Mouse (Mus musculus) layer of hippocampus, adult 9-11 months (tissue): ENCODE measurements around the gene Hic2.
A peak's percentile ranks its signal among the peaks of the same experiment; 100 is the strongest.
"Not testable (repeated sequence)": the region's sequence is repeated elsewhere in the genome, so short reads cannot be mapped to it uniquely, and the experiment has no call there.

ENCODE experiments used
- DNase-seq: peaks from one replicate; pipeline ENCODE4 v3.0.0; 2022

The Hic2 gene

DNA sequence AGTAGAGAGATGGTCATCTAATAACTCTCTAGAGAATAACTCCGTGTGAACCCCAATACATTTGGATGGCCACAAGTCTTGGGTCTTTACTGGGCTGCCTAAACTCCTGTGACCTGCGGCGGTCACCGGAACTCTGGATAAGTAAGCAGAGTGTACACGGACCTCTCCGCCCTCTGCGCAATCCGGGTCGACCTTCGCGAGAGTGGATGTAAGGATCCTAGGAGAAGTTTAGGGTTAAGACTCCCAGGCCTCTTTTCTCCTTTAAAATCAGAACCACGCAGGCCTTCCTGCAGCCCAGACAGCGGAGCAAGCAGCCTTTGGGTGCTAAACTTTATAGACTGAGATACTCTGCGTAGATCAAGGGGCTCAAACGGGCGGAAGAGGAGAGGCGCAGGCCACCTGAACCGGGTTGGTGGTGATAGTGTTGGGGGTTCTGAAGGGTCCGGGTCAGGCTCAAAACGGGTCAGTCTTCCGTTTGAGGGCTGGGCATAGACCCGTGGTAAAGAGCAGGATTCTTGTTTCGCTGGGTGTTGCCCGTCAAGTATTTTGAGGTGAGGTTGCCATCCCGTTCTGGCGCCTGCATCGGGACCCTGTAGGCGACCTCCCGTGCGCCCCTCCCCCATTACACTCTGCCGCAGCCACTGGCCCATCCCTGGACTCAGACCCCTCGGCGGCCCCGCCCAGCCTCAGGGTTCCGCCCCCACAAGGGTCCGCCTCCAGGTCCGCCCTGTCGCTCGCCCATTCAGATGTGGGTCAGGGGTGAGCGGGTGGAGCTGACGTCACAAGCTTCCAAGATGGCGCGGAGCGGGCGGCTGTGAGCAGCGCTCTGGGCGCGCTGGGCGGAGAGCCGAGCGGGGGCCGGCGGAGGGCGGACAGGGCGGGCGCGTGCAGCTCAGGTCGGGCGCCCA, at the start of gene Hic2:
Gene Hic2 (plus strand): TSS at position 779 of the 908 bp plus-strand sequence.
- peak; percentile 94 for DNase-seq

GRCm38 (mm10) chr16:17185475-17185874, 47.9 kb upstream of the Hic2 start:
- no peak for DNase-seq

- no peak for DNase-seq
Measured at GRCm38 (mm10) chr16:17193823-17194222, 39.5 kb upstream of the Hic2 start.

GRCm38 (mm10) chr16:17200121-17200952, 33.0 kb upstream of the Hic2 start:
- DNase-seq, result no peak

DNA sequence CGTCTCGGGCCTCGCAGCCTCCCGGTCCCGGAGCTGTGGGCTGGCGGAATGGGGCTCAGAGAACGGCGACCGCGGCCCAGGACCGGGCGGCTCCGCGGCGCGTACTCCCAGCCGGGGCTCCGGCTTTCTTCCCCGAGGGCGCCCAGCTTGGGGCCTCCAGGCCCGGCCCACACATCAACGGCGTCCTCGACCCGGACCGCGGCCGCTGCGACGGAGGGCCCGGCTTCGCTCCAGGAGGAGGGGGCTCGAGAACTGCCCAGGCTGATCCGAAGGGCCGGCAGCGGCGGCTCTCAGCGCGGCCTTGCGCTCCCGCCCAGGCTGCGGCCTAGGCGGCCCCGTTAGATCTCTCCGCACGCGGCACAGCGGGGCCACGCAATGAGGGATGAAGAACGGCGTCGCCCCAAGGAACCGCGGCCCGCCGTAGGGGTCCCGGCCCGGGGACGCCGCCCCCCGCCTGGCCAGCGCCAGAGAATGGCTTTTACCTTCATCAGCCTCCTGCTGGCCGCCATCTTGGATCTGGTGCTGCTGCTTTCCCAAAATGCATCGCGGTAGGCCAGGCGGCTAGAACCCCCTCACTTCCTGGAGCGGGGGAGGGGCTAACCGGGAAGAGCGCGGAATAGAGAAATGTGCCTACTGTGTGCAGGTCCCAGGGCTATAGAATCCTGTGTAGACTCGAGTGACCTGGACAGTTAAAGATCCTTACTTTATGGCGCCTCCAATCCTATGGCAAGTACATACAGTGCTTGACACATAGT, 32.2 kb upstream of the Hic2 start:
- DNase-seq, result peak; percentile 82

DNA sequence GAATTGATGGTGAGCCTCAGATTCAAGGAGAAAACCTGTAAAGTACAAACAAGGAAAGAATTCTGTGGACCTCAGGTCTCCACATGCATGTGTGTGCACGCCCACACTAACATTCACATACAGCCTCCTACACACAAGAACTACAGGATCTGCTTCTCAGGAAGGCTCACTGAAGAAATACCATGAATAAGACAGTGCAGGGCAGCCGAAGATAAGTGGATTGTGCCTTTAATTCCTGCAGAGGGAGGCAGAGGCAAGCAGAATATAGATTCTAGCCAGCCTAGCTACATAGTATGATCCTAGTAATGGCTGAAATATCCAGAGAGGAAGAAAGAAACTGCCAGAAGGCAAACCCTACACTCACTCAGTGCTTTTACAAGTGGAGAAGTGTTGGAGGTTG, 31.4 kb upstream of the Hic2 start:
- DNase-seq, result no peak

DNA sequence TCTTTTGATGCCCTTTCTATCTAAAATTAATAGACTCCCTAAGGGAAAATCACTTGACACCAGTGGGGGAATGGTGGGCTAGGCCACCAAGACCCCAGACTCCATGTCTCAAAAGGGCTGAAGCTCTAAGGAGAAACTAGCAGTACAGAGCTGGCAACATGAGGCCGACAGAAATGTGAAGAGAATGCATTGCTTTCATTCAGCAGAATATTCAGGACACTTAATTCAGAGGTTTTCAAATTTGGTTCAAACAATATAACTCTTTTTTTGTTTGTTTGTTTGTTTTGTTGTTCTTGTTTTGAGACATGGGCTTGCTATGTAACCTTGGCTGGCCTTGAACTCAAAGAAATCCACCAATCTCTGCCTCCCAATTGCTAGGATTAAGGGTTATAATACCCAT, 30.8 kb upstream of the Hic2 start, which contains the start of gene Ube2l3:
Gene Ube2l3 (minus strand): TSS at position 101 of the 400 bp plus-strand sequence.
- no peak for DNase-seq

DNA sequence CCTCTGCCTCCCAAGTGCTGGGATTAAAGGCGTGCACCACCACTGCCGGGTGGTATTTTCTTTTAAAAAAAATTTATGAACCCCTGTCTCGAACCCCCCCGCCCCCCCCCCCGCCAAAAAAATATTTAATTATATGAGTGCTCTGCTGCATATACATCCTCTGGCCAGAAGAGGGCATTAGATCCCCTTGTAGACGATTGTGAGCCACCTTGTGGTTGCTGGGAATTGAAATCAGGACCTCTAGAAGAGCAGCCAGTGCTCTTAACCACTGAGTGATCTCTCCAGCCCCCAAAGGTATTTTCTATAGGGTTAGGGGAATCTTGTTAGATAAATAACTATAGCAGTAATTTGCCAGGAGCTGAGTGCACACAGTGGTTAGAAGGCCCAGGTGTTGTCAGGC, 28.4 kb upstream of the Hic2 start:
- DNase-seq, result no peak

DNA sequence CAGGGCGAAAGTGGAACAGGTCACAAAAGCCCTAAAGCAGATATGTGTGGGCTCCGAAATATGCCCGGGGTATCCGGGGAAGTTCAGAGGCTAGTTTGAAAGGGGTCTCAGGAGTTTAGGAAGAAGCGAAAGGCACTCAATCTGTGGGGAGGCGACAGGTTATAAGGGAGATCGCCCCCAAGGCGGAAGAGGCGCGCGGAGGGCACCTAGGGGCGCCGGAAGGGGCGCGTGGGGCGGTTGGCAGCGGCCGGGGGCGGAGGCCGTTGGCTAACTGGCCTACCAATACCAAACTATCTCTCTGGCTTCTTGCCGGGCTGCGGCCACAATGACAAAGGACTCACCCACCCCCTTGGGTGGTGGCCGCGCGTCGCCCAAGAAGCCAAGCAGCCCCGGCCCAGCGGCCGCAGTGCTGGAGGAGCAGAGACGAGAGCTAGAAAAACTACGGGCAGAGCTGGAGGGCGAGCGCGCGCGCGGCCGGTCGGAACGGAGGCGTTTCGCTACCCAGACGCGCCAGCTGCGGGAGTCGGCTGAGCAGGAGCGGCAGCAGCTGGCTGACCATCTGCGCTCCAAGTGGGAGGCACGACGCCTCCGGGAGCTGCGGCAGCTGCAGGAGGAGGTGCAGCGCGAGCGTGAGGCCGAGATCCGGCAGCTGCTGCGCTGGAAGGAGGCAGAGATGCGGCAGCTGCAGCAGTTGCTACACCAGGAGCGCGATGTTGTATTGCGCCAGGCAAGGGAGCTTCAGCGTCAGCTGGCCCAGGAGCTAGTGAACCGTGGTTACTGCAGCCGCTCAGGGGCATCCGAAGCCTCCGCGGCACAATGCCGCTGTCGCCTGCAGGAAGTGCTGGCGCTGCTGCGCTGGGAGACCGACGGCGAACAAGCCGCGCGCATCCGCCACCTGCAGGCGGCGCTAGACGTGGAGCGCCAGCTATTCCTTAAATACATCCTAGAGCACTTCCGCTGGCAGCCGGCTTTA, 24.7 kb upstream of the Hic2 start, which contains the start of gene Rimbp3:
Gene Rimbp3 (plus strand): TSS at position 215 of the 973 bp plus-strand sequence.
- DNase-seq, result peak; percentile 86

- DNase-seq, result no peak
Measured at GRCm38 (mm10) chr16:17209404-17209960, 23.9 kb upstream of the Hic2 start.

DNA sequence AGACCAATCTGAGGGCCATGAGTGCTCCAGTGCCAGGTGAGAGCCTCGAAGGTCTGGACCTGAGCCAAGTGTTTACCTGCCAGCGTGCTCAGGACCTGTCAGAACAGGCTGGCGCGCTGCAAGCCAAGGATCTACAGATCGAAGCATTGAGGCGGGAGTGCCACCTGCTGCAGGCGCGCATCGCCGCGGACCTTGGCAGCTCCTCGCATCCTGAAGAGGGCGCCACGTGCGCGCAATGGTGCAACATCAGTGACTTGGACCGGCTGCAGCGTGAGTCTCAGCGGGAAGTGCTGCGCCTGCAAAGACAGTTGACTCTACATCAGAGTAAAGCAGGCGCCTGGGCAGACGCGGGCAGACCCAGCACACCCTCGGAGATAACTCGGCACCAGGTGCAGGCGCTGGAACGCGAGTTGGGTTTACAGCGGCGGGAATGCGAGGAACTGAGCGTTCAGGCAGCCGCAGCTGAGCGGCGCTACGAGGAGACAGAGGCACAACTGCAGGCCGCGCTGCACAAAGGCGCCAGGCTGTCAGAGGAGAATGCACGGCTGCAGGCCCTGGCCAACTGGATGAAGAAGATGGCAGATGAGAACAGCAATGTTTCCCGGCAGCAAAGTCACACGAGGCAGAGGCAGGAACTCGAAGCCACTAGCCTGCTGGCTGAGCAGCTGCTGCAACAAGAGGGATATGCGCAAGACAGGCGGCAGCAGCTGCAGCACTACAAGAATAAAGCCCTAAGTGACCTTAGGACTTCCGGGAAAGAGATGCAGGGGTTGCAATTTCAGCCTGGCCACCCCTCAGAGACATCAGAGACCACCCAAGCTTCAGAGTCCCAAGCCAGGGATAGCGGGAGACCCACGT, 23.2 kb upstream of the Hic2 start:
- DNase-seq, result peak; percentile 86

DNA sequence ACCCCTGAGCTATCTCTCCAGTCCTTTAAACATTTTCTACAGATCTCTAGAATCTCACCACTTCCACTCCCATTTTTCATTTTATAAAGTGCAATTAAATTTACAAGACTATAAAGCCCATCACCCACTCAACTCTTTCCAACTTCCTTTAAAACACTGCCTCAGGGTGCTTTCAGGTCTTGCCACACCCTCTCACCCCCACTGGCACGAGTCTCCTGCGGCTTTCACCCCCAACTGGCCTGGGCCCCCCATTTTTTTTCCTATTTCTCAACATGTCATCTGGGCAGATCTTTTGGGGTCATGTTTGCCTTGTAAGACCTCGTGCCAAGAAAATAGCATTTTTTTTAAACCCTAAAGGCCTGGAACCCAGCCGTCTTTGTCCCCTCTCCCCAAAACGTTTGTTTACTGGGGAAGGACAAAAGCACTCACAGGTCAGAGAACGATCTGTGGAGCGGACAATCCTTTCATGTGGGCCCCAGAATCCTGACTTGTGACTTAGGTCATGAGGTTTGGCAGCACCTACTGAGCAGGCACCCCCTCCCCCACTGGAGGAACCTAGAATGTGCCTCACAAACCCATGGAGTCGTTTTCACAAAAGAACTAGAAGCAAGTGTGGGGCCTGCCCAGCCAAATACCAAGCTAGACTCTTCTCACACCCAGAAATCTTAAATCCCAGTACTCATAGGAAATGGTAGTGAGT, 16.3 kb upstream of the Hic2 start:
- no peak for DNase-seq

GRCm38 (mm10) chr16:17220127-17220733, 13.1 kb upstream of the Hic2 start:
- DNase-seq, result no peak

- peak; percentile 78 for DNase-seq
Measured at GRCm38 (mm10) chr16:17222197-17222596, 11.2 kb upstream of the Hic2 start.

DNA sequence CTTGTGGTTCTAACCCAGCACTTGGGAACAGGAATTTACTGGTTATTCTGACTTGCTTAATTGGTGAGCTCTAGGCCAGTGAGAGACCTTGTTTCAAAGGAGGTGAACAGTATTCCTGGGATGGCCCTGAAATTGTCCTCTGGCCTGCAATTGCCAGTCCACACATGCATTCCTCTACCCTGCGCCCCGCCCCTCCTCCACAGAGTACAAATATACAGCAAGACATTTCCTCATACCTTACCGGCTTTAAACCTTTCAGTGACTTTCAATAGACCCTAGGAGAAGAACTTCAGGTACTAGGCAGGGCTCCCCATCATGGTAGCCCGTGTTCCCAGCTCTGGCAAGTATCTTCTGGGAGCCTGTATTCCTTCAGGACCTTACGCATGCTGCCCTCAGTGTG, 7.8 kb upstream of the Hic2 start:
- no peak for DNase-seq

GRCm38 (mm10) chr16:17226496-17226895, 6.9 kb upstream of the Hic2 start:
- no peak for DNase-seq

DNA sequence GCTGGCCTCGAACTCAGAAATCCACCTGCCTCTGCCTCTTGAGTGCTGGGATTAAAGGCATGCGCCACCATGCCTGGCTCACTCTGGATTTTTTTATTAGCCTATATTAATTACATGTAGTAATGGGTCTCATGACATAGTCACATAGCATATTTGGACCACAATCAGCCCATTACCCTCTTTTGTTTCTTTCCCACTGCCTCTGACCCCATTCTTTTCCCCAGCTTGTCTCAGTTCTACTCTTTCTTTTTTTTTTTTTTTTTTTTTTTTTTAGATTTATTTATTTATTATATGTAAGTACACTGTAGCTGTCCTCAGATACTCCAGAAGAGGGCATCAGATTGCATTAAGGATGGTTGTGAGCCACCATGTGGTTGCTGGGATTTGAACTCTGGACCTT, 1.8 kb upstream of the Hic2 start:
- DNase-seq, result not testable (repeated sequence)

DNA sequence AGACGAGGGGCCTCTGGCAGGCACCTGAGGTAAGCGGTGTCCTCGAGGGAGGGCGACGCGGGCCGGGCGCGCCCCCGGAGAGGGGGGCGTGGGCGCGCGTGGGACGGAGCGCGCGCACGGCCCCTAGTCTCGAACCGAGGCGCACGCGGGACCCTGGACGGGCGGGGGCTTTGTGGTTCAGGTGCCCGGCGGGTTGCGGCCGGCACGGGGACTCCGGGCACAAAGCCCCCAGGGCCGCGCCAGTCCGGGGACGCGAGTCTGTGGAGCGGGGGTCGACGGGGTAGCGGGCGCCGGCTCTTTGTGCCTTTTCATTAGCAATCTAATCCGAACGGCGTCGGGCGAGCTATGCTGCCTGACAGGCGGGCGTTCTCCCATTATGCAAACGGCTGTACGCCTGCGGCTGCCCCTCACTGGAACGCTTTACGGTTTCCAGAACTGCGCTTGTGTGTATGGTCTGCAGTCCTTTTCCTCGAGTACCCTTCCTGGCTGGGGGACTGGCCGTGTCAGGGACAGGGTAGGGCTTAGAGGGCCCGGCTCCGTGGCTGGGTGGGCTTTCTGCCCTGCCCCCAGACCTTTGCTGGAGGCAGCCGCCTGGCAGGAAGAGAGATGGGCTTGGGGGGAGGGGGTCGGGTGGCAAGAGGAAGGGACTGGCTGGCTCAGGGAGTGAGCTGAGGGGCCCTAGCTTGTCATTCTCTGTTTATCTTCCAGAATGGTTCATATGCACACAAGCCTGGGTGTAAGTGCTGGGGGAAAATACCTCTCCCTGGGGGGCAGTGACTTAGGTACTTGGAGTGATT, 528 bp downstream of the Hic2 start:
- peak; percentile 20 for DNase-seq
